Mouse (Mus musculus): ENCODE measurements around the gene Sez6l. TPM values are rescaled to one million over a fixed set of nuclear protein-coding genes. Genes with fewer than 3 reads are reported as not detected.

The Sez6l gene
- polyA plus RNA-seq, 1 experiment: 0.34 TPM

DNA sequence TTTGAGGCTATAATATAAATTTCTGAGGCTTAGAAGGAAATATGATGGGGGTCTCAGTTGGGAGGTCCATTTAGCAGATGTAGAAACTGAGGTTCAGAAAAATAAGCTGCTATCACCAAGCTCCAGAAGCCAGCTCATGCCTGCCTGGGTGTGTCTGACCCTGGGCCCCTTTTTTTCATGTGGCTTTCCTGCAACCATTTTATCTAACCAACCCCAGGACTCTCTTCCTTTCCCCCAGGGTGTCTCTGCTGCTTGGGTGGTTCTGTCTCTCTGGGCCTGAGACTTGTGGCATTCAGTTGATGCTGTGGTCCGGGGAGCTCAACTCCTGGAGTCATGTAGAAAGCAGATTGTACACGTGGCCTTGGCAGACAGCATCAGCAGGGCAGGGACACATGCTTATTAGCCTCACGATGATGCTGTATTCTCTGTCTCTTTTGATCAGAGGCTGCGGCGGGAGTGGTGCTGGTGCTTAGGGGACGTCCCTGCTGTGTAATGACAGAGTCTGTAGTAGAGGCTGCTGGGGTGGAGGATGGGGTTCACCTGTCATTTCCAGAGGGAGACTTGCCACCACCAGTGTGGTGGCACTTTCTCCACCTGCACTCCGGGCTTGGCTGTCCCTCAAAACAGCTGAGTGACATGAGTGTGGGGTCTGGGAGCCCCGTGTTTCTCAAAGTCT, 88.7 kb downstream of the Sez6l start:
- Histone ChIP-seq H3K27me3 (ENCODE audit: control insufficient read depth, insufficient read depth, low read length) (no peaks in the 10 kb centered on the region), H3K27ac (ENCODE audit: insufficient read depth, low read length) (no peak overlapping the region), H3K4me1 (ENCODE audit: control insufficient read depth, insufficient read depth, insufficient read length) (no peaks in the 10 kb centered on the region), H3K36me3 (ENCODE audit: control insufficient read depth, insufficient read depth, low read length) (no peaks in the 10 kb centered on the region), H3K4me3 (ENCODE audit: extremely low read depth, insufficient read depth, insufficient read length) (no peak overlapping the region)
- TF ChIP-seq POLR2A (IDR thresholded peaks at IDR 0.05; ENCODE audit: low read depth, low read length) (no peak), CTCF (IDR thresholded peaks at IDR 0.05; ENCODE audit: extremely low read depth, insufficient read depth, insufficient read length, insufficient replicate concordance) (no peak)
- no peak for DNase-seq (ENCODE audit: low read depth in 1 of 2, low spot score in 2 of 2)
- WGBS: 59% methylated on average over 8 of the region's 8 CpGs

- H3K36me3 ChIP-seq (ENCODE audit: control insufficient read depth, insufficient read depth, low read length): no peaks in the 10 kb centered on the region
- no peaks in the 10 kb centered on the region for H3K27me3 ChIP-seq (ENCODE audit: control insufficient read depth, insufficient read depth, low read length)
- no peak overlapping the region for H3K4me3 ChIP-seq (ENCODE audit: extremely low read depth, insufficient read depth, insufficient read length)
- no peak for DNase-seq (ENCODE audit: low read depth in 1 of 2, low spot score in 2 of 2)
- H3K27ac ChIP-seq (ENCODE audit: insufficient read depth, low read length): no peak overlapping the region
- WGBS: 91% methylated on average over 1 of the region's 1 CpGs
- no peak for TF ChIP-seq CTCF (IDR thresholded peaks at IDR 0.05; ENCODE audit: extremely low read depth, insufficient read depth, insufficient read length, insufficient replicate concordance)
- H3K4me1 ChIP-seq (ENCODE audit: control insufficient read depth, insufficient read depth, insufficient read length): no peaks in the 10 kb centered on the region
These were observed 89.5 kb downstream of the Sez6l start for GRCm38 (mm10) chr5:112487504-112487903.

GRCm38 (mm10) chr5:112486415-112486814, 90.6 kb downstream of the Sez6l start:
- H3K4me3 ChIP-seq (ENCODE audit: extremely low read depth, insufficient read depth, insufficient read length): no peak overlapping the region
- 48% methylated on average over 5 of the region's 5 CpGs for WGBS

GRCm38 (mm10) chr5:112484924-112485715, 91.9 kb downstream of the Sez6l start:
- Histone ChIP-seq H3K27ac (ENCODE audit: insufficient read depth, low read length) (no peak overlapping the region), H3K27me3 (ENCODE audit: control insufficient read depth, insufficient read depth, low read length) (no peaks in the 10 kb centered on the region), H3K4me1 (ENCODE audit: control insufficient read depth, insufficient read depth, insufficient read length) (no peaks in the 10 kb centered on the region), H3K36me3 (ENCODE audit: control insufficient read depth, insufficient read depth, low read length) (no peaks in the 10 kb centered on the region), H3K4me3 (ENCODE audit: extremely low read depth, insufficient read depth, insufficient read length) (no peak overlapping the region)
- DNase-seq (ENCODE audit: low read depth in 1 of 2, low spot score in 2 of 2): no peak
- 71% methylated on average over 13 of the region's 13 CpGs for WGBS
- TF ChIP-seq POLR2A (IDR thresholded peaks at IDR 0.05; ENCODE audit: low read depth, low read length): no peak
- TF ChIP-seq CTCF (IDR thresholded peaks at IDR 0.05; ENCODE audit: extremely low read depth, insufficient read depth, insufficient read length, insufficient replicate concordance): no peak

More at GRCm38 (mm10) chr5:112486415-112486814, 90.6 kb downstream of the Sez6l start:
- Histone ChIP-seq H3K27ac (ENCODE audit: insufficient read depth, low read length) (no peak overlapping the region), H3K4me1 (ENCODE audit: control insufficient read depth, insufficient read depth, insufficient read length) (no peaks in the 10 kb centered on the region), H3K27me3 (ENCODE audit: control insufficient read depth, insufficient read depth, low read length) (no peaks in the 10 kb centered on the region), H3K36me3 (ENCODE audit: control insufficient read depth, insufficient read depth, low read length) (no peaks in the 10 kb centered on the region)
- no peak for DNase-seq (ENCODE audit: low read depth in 1 of 2, low spot score in 2 of 2)
- no peak for TF ChIP-seq POLR2A (IDR thresholded peaks at IDR 0.05; ENCODE audit: low read depth, low read length)
- TF ChIP-seq CTCF (IDR thresholded peaks at IDR 0.05; ENCODE audit: extremely low read depth, insufficient read depth, insufficient read length, insufficient replicate concordance): no peak

GRCm38 (mm10) chr5:112483030-112483429, 94.0 kb downstream of the Sez6l start:
- H3K27ac ChIP-seq (ENCODE audit: insufficient read depth, low read length): no peak overlapping the region
- H3K36me3 ChIP-seq (ENCODE audit: control insufficient read depth, insufficient read depth, low read length): no peaks in the 10 kb centered on the region
- DNase-seq (ENCODE audit: low read depth in 1 of 2, low spot score in 2 of 2): no peak
- no peaks in the 10 kb centered on the region for H3K4me1 ChIP-seq (ENCODE audit: control insufficient read depth, insufficient read depth, insufficient read length)
- WGBS: 25% methylated on average over 8 of the region's 8 CpGs
- TF ChIP-seq POLR2A (IDR thresholded peaks at IDR 0.05; ENCODE audit: low read depth, low read length) (no peak), CTCF (IDR thresholded peaks at IDR 0.05; ENCODE audit: extremely low read depth, insufficient read depth, insufficient read length, insufficient replicate concordance) (no peak)
- no peak overlapping the region for H3K4me3 ChIP-seq (ENCODE audit: extremely low read depth, insufficient read depth, insufficient read length)
- H3K27me3 ChIP-seq (ENCODE audit: control insufficient read depth, insufficient read depth, low read length): no peaks in the 10 kb centered on the region

DNA sequence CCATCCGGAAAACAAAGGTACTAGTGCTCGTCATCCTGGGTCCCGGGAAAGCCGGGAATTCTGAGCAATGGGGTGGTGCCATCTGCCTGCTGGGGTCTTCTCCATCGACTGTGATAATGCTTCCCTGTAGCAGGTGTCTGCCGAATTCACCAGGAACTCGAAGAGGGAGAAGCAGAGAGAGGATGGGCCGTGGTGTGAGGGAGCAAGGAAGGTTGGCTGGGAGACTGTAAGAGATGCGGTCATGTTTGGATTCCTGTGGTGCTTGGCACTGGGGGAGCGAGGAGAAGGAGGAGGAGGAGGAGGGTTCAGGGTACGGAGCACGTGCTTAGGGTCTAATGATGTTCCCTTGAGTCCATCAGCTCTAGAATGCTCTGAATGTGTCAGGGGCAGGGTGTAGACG, 94.4 kb downstream of the Sez6l start:
- Histone ChIP-seq H3K4me1 (ENCODE audit: control insufficient read depth, insufficient read depth, insufficient read length) (no peaks in the 10 kb centered on the region), H3K27ac (ENCODE audit: insufficient read depth, low read length) (no peak overlapping the region), H3K27me3 (ENCODE audit: control insufficient read depth, insufficient read depth, low read length) (no peaks in the 10 kb centered on the region), H3K36me3 (ENCODE audit: control insufficient read depth, insufficient read depth, low read length) (no peaks in the 10 kb centered on the region), H3K4me3 (ENCODE audit: extremely low read depth, insufficient read depth, insufficient read length) (no peak overlapping the region)
- no peak for DNase-seq (ENCODE audit: low read depth in 1 of 2, low spot score in 2 of 2)
- 55% methylated on average over 13 of the region's 13 CpGs for WGBS
- no peak for TF ChIP-seq POLR2A (IDR thresholded peaks at IDR 0.05; ENCODE audit: low read depth, low read length)

DNA sequence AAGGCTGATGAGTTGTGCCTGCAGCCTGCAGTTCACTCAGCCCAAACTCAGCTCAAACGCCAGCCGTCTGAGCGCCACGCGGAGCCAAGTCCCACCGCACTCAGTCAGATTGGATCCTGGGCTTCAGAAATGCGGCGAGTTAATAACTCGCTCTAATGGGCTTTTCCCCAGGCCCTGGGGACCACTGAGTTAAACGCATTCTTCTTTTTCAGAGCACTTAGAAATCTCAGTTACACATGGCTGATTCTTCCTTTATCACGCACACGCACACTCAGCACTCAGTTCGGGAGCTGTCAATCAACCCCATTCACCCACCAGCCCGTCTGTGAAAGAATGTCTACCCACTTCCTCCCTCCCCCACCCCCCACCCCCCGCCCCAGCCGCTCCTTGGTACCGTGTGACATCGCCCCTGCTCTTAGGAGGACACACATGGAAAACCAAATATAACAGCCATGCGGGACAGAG, 95.0 kb downstream of the Sez6l start:
- no peak for TF ChIP-seq CTCF (IDR thresholded peaks at IDR 0.05; ENCODE audit: extremely low read depth, insufficient read depth, insufficient read length, insufficient replicate concordance)
- no peak for TF ChIP-seq POLR2A (IDR thresholded peaks at IDR 0.05; ENCODE audit: low read depth, low read length)
- Histone ChIP-seq H3K36me3 (ENCODE audit: control insufficient read depth, insufficient read depth, low read length) (no peaks in the 10 kb centered on the region), H3K4me1 (ENCODE audit: control insufficient read depth, insufficient read depth, insufficient read length) (no peaks in the 10 kb centered on the region), H3K4me3 (ENCODE audit: extremely low read depth, insufficient read depth, insufficient read length) (no peak overlapping the region), H3K27ac (ENCODE audit: insufficient read depth, low read length) (no peak overlapping the region), H3K27me3 (ENCODE audit: control insufficient read depth, insufficient read depth, low read length) (no peaks in the 10 kb centered on the region)
- 22% methylated on average over 19 of the region's 19 CpGs for WGBS
- no peak for DNase-seq (ENCODE audit: low read depth in 1 of 2, low spot score in 2 of 2)
